In genomic region chr2:165654696-165655491, GRCm38 (mm10) we compare ENCODE assay signal across 11 mouse cellular contexts.
DNase-seq lines count a peak whose midpoint lies in the region; ATAC-seq lines count a peak whose summit lies in the region.
"Had no signal": no experiment of that assay in that cellular context is flagged by ENCODE, and none has a peak within 500 bp of the region (broad histone marks: within the 10 kb centered on the region; RNA-seq: fewer than 3 reads in every experiment).

No protein-coding gene starts in this region.

- no peak overlapping the region for H3K27ac ChIP-seq in forebrain, embryonic 16.5 days (ENCODE audit: low read length)
- H3K27ac ChIP-seq: stomach, embryonic 15.5 days had no signal

- H3K36me3 ChIP-seq in forebrain, embryonic 16.5 days (ENCODE audit: control insufficient read depth, insufficient read depth), result no peaks in the 10 kb centered on the region
- H3K36me3 ChIP-seq: limb, embryonic 12.5 days; neural tube, embryonic 12.5 days; stomach, embryonic 15.5 days had no signal

- H3K9ac ChIP-seq in forebrain, embryonic 16.5 days (replicated peaks; ENCODE audit: low read depth, low read length), result no peak overlapping the region
- H3K9ac ChIP-seq: limb, embryonic 12.5 days; neural tube, embryonic 12.5 days; stomach, embryonic 15.5 days had no signal

- peak; percentile 82 for ATAC-seq in megakaryocyte, adult 5-6 weeks (ENCODE audit: poor library complexity, severe bottlenecking)
- ATAC-seq in forebrain, embryonic 16.5 days, result no peak

- peak; percentile 57 to 62 for DNase-seq in cerebellum, adult 18-20 months
- DNase-seq in cerebellum, postnatal 10 days, result no peak
- peak; percentile 12 to 17 for DNase-seq in spleen, adult 18-20 months
- no peak for DNase-seq in spleen, postnatal 10 days (ENCODE audit: low spot score in 2 of 2)
- DNase-seq in thymus, postnatal 4 days, result peak; percentile 60
- no peak for DNase-seq in frontal cortex, adult 2 months (ENCODE audit: extremely low spot score in 1 of 2, low spot score in 1 of 2)

- H3K27me3 ChIP-seq in forebrain, embryonic 16.5 days (replicated peaks; ENCODE audit: control insufficient read depth, insufficient read depth, low read length), result no peaks in the 10 kb centered on the region
- H3K27me3 ChIP-seq: neural tube, embryonic 12.5 days; stomach, embryonic 15.5 days had no signal

- 83% methylated on average over 10 of the region's 10 CpGs for WGBS in forebrain, embryonic 16.5 days

- H3K9me3 ChIP-seq in forebrain, embryonic 16.5 days (ENCODE audit: control insufficient read depth, low read length), result no peaks in the 10 kb centered on the region
- H3K9me3 ChIP-seq: limb, embryonic 12.5 days; neural tube, embryonic 12.5 days; stomach, embryonic 15.5 days had no signal

- H3K4me1 ChIP-seq in forebrain, embryonic 16.5 days (replicated peaks; ENCODE audit: control insufficient read depth, insufficient read depth, low read length), result peaks cover 23% of the 10 kb centered on the region

- no peak overlapping the region for H3K4me2 ChIP-seq in forebrain, embryonic 16.5 days (ENCODE audit: low read length)
- H3K4me2 ChIP-seq: neural tube, embryonic 12.5 days; stomach, embryonic 15.5 days had no signal

- no peak overlapping the region for H3K4me3 ChIP-seq in forebrain, embryonic 16.5 days (replicated peaks; ENCODE audit: low read length)
- H3K4me3 ChIP-seq: limb, embryonic 12.5 days; neural tube, embryonic 12.5 days; stomach, embryonic 15.5 days had no signal

Comparison
In these comparisons a context has a peak if more than half of its experiments do, and no peak if none do; other contexts are left out.
1. DNase-seq: peak in cerebellum, adult 18-20 months (2 of 2), spleen, adult 18-20 months (2 of 2) and thymus, postnatal 4 days (single experiment); none in cerebellum, postnatal 10 days (0 of 2), spleen, postnatal 10 days (0 of 2) and frontal cortex, adult 2 months (0 of 2).